Mouse (Mus musculus) lung, postnatal 25 days (tissue): ENCODE data around the gene Jag2.

Experiments
- DNase-seq: peaks from one replicate; pipeline ENCODE4 v3.0.0; 2022; ENCODE audit warnings: low spot score

Jag2 gene

GRCm38 (mm10) chr12:112929562-112930352 lies at the start of gene Jag2:
Gene Jag2 (minus strand): TSS chr12:112929776.
- peak; percentile 45 for DNase-seq

- no peak for DNase-seq
Observed at GRCm38 (mm10) chr12:112977156-112977555, 47.6 kb upstream of the Jag2 start.

- peak; percentile 92 for DNase-seq
Observed at GRCm38 (mm10) chr12:112976371-112977073, 46.9 kb upstream of the Jag2 start, which contains the start of gene Btbd6. Gene Btbd6 (plus strand): TSS chr12:112976482.

- DNase-seq: no peak
Observed at GRCm38 (mm10) chr12:112974736-112975135, 45.2 kb upstream of the Jag2 start.

GRCm38 (mm10) chr12:112969616-112970015 lies 40.0 kb upstream of the Jag2 start:
- no peak for DNase-seq

- no peak for DNase-seq
Observed at GRCm38 (mm10) chr12:112968943-112969342, 39.4 kb upstream of the Jag2 start.

GRCm38 (mm10) chr12:112965783-112966182 lies 36.2 kb upstream of the Jag2 start:
- no peak for DNase-seq

- DNase-seq: no peak
Observed at GRCm38 (mm10) chr12:112961872-112962271, 32.3 kb upstream of the Jag2 start.

GRCm38 (mm10) chr12:112961428-112961827 lies 31.9 kb upstream of the Jag2 start:
- no peak for DNase-seq

GRCm38 (mm10) chr12:112959421-112959820 lies 29.8 kb upstream of the Jag2 start:
- no peak for DNase-seq

GRCm38 (mm10) chr12:112958303-112958702 lies 28.7 kb upstream of the Jag2 start:
- peak; percentile 57 for DNase-seq

- peak; percentile 79 for DNase-seq
Observed at GRCm38 (mm10) chr12:112955800-112956199, 26.2 kb upstream of the Jag2 start.

- DNase-seq: no peak
Observed at GRCm38 (mm10) chr12:112952926-112953565, 23.5 kb upstream of the Jag2 start.

- peak; percentile 73 for DNase-seq
Observed at GRCm38 (mm10) chr12:112952433-112952832, 22.9 kb upstream of the Jag2 start.

GRCm38 (mm10) chr12:112951150-112951842 lies 21.7 kb upstream of the Jag2 start:
- DNase-seq: no peak

- no peak for DNase-seq
Observed at GRCm38 (mm10) chr12:112950761-112951129, 21.2 kb upstream of the Jag2 start.

GRCm38 (mm10) chr12:112950040-112950760 lies 20.6 kb upstream of the Jag2 start:
- peak; percentile 89 for DNase-seq

- DNase-seq: no peak
Observed at GRCm38 (mm10) chr12:112947307-112947706, 17.7 kb upstream of the Jag2 start.

GRCm38 (mm10) chr12:112943669-112944068 lies 14.1 kb upstream of the Jag2 start:
- DNase-seq: no peak

- peak; percentile 80 for DNase-seq
Observed at GRCm38 (mm10) chr12:112941776-112942713, 12.5 kb upstream of the Jag2 start, which contains the start of gene Nudt14. Gene Nudt14 (minus strand): TSS chr12:112942124.
